Mouse (Mus musculus): ENCODE data around the gene Plekha8. TPM values are rescaled to one million over a fixed set of nuclear protein-coding genes. Genes with fewer than 3 reads are reported as not detected.

Gene Plekha8
- total RNA-seq, 2 experiments from 2014 or later = 15.8 to 17.6 TPM

DNA sequence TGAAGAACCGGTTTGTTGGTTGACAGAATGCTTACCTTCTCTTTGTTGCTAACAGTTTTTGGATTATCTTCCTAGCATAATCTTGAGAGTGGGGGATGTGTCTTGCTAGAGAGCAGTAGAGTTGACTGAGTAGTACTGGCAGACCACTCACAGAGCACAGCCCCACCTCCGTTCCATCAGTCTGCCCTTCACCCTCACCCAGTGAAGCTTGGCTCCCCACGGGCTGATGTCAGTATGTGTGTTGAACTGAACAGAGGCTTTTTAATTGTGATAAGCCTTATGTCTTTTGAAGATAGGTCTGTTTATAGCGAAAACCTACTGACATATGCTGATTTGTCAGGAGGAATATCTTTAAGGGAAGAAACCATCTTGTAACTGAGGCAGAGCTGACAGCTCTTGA lies 48.3 kb downstream of the Plekha8 start:
- DNase-seq = no peak

DNA sequence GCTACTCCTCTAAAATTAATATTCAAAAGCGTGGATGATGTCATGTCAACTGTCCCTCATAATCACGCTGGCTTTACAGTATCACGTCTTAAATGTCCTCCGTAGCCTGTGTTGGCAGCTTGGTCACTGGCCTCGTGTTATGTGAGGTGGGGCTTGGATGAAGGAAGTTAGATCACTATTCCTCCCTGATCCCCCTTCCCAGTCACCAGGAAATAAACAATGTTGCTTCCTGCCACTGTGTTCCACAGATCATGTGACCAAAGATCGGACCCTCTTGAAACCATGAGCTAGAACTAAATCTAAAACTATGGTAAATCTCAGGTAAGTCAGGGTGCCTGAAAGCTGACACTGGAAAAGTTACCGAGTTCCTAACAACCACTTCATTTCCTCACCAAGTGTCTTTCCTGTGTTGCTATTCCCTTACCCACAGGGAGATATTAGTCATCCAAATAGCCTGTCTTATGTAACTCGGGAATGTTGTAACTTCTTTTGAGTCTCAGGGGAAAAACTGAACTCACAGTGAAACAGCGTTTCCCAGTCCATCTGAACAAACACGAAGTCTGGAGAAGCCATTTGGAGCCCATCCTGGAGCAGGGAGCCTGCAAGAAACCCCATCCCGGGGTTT lies 60.7 kb downstream of the Plekha8 start:
- peak; percentile 25 for DNase-seq

DNA sequence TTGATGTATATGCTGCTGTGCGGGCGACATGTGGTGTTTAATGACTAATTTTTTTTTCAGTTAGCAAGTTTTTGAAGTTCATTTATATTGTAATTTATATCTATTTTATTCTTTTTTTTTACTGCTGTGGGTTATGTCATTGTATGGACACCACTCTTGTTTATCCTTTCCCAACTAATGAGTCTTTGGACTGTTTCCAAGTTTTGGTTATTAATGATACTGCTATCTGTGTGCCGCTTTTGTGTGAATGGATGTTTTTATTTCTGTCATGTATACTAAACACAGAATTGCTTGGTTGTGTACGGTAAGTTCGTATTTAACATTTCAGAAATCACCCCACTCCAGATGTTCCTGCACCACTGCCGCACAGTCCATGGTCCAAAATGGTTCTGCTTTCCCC lies 63.0 kb downstream of the Plekha8 start:
- no peak for DNase-seq

DNA sequence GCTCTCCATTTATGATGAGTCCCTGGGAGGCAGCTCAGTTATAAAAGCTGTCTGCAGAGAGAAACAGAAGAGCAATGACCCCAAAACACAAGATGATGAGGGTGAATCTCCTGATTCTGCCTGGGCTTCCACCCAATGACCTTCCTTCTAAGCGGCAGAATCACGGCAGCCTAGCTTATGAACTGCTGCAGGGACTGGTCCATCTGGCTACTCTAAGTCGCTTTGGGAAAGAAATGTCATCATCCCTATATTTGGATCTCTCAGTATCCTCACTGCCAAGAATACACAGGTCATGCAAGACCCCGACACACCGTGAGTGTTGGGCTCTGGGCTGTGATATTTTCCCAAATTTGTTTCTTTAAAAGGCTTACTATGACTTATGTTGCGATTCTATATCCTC lies 75.0 kb downstream of the Plekha8 start:
- DNase-seq = no peak

DNA sequence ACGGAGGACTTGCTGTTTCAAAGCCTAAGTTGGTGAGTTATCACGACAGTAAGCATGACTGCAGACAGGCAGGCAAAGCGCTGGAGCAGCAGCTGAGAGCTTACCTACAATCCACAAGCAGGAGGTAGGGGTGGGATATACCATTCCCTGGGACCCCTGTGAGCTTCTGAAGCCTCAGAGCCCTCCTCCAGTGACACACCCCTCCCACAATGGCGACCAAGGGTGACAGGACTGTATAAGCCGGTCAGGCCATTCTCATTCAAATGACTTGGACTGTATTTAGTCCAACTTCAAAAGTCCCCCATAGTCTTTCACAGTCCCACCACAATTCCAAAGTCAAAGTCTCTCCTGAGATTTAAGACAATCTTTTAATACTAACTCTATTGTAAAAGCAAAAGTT lies 78.0 kb downstream of the Plekha8 start:
- DNase-seq = no peak

DNA sequence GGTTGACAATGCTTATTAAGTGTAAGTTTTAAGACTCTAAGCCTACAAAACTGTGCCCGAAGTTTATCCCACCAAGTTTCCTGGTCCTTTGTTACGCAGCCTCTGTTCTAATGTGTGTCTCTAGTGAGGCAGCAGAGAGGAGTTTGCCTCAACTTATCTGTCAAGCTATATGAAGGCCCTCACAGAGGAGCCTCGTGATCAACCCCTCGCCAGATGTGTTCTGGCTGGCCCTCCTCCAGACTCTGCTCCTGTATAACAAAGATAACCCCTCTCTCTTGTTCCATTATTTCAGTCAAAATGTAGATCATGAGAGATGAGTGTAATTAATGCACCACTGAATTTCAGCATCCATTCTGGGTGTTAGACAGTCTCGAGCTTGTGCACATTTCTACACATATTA lies 84.8 kb downstream of the Plekha8 start:
- no peak for DNase-seq

DNA sequence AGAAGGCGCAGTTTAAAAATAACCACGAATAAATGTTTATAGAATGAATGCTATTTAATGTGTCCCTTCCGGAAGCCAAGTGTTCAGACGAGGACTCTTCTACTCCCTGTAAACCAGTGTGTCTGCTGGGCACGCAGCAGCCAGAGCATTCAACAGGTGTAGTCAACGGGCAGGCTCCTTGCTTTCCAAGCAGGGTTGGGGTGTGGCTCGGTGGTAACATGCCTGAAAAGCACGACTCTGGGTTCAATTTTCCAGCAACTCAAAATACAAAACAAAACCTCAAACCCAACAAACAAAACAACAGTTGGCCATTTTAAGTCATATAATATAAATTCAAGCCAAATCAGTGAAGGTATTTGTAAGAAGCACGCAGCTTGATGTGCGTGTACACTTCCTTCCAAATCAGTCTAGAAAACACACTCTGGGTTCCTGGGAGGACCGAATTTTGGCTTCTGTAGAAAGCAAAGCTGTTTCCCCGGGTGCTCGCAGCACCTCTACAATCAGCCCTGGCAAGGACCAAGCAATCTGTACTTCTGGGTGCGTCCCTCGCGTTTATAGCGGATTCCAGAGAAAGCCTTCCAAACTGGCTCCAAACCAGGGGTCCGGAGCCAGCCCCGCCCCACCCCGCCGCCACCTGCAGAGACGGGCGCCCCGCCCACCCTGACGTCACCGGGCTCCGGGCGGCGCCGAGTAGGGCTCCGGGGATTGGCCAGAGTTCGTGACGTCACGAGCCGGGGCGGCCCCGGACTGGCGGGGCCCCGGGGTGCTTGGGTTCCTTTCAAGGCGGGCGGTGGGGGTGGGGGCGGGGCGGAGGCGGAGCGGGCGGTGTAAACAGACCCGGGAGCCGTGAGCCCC lies 86.2 kb downstream of the Plekha8 start, which contains the start of gene Mturn:
Gene Mturn, plus strand, starts transcription at position 734 of the 855 bp plus-strand sequence.
- peak; percentile 100 for DNase-seq

DNA sequence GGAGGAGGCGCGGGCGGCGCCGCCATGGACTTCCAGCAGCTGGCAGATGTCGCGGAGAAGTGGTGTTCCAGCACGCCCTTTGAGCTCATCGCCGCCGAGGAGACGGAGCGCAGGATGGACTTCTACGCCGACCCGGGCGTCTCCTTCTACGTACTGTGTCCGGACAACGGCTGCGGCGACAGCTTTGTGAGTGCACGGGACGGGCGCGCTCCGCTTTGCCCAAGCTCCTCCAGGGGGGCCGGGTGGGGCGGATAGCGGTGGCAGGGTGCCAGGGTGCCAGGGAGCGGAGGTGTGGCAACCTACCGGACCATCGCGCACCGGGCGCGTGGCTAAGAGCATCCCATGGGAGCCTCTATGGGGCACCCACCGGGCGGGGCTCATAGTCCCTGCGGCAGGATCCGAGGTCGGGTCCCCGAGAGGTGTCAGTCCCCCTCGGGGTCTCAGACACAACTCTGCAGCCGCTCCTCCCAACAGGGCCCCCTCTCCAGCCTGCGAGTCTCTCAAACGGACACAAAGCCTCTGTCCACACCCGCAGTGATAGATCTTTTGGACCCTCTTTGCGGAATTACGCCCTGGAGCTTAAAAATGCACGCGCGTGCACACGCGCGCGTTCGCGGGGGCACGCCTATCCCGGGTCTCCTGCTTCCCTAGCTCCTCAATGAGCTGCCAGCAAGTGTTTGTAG lies 87.0 kb downstream of the Plekha8 start:
- DNase-seq = no peak

DNA sequence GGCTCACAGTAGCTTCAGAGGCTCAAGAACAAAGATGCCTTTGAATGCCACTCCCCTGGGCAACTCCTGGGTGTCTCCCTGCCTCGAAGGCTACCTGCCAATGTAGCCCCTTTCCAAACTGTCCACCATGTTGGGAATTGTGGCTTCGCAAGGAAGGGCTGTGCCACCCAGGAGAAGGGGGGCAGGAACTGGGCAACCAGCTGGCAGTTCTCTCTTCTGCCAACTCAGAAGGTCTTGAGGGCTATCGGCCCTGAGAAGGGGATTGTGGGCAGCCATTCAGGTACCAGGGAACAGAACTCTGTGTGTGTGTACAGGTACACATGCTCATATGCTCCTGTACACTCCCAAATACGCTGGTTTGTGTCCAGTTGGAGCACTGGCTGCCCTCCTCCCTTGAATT lies 89.2 kb downstream of the Plekha8 start:
- no peak for DNase-seq

DNA sequence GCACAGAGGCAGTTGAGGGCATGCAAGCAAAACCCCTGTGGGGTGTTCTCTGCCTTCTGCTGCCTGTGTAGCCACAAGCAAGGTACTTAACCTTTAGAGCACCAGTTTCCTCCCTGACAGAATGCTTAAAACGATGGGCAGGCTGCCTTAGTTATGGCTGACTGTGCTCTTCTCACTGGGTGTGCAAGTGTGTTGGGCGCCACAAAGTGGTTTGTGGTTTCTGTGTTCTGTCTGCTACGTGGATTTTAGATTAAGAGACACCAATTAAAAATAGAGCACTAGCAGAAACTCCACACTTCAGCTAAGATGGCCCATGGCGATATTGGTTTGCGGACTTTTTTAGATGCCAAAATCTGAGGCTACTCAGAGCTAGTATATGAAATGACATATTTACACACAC lies 90.2 kb downstream of the Plekha8 start:
- DNase-seq = no peak

DNA sequence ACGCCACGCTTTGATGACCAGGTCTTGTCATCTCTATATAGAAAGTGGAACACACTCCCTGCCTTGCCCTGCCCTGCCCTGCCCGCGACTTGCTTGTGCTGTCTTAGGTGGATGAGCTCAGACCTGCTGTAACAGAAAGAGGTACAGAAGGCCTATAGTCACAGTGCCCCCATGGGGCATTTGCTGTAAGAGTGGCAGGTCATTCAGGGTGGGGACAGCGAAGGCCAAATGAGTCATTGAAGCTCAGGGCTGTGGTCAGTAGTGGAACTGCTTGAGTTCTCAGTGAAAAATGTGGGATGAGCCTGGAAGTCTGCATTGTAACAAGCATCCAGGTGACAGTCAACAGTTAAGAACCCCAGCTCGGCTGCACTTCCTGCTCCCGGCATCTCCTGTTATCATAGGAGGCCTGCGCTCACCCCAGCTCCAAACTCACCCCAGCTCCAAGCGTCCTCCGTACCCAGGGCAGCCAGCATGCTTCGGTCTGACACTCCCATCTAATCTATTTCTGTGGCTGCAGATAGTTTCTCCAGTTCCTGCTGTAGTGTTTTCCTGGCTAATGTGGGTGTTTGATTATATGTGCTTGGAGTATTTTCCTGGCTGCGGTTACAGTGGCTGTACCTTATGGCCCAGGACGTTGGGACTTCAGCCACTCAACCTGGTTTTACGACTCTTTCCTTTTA lies 90.9 kb downstream of the Plekha8 start:
- peak; percentile 34 for DNase-seq

DNA sequence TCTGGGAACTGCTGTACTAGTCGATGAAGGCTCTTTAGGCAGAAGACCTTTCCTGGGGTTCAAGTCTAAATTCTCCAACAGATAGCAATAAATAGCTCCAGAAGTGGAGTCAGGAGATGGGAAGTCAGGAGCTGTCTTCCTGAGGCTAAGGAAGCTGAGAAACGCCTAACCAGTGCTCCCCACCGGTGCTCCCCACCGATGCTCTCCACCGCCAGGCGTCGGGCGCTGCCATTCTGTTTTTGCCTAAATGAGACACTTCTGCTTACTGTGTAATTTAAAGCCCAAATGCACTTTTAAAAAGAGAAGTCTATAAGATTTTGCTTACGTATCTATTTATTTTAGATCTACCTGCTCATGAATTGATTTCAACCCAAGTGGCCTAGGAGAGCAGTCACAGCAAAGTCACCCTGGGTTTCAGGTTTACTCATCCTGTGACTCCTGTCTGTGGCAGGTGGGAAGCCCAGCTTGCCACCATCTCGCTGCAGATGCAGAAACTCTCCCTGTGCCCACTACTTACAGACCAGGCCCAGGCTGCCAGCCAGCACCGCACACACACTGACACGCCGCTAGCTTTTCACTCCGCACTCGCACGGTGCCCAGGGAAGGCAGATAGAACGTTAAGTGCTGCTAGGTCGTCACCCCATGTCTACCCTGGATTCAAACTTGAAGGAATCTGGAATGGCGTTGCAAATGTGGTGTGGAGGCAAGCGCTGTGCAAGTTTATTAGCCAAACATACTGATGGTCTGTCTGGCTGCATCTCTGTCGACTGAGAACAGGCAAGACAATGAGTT lies 92.2 kb downstream of the Plekha8 start:
- DNase-seq = no peak

DNA sequence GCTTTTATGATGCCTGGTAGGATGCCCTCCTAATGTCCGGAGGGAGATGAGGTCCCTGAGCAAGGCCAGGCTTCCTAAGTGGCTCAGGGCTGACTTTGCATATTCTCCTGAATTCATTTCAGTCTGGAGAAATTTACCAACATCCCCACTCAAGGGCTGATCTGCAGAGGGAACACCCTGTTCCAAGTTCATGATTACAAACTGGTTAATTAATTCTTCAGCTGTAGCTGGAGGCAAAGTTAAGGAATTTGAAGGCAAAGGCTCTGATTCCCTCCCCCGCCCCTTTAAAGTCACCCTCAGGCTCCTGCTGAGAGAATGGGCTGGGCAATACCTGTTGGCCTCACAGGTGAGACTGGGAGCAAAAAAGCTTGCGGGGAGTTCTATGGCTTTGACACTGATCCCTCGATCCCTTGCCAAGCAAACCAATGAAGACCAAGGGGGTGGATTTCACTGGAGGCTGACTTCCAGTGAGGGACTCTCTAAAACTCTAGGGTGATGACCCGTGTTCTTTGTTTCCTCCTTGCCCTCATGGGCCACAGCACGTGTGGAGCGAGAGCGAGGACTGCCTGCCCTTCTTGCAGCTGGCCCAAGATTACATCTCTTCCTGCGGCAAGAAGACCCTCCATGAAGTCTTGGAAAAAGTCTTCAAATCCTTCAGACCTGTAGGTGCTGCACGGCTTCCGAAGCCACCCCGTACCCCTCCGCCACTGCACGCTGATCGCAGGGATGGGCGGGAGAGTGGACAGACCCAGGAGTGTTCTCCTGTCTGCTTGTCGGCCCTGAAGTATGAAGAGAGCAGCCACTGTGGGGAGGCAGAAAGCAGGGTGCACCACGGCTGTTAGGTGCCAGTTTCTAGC lies 93.8 kb downstream of the Plekha8 start:
- DNase-seq = no peak

DNA sequence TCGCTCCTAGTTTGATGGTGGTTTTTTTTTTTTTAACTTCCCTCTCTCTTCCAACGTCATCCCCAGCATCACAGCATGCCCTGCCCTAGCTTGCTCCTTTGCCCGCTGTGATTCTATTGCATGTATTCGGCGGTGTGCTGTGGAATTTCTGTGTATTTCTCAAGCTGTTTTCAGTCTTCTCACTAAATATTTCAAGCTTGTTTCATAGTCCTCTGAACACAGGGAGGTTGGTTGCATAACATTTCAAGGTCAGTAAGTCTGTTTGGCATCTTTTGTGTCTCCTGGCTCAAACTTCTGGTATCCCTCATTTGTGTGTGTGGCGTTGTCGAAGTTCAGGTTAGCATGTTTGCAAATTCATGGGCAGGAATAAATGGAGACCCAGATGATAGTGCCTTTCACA lies 94.8 kb downstream of the Plekha8 start:
- DNase-seq = no peak

DNA sequence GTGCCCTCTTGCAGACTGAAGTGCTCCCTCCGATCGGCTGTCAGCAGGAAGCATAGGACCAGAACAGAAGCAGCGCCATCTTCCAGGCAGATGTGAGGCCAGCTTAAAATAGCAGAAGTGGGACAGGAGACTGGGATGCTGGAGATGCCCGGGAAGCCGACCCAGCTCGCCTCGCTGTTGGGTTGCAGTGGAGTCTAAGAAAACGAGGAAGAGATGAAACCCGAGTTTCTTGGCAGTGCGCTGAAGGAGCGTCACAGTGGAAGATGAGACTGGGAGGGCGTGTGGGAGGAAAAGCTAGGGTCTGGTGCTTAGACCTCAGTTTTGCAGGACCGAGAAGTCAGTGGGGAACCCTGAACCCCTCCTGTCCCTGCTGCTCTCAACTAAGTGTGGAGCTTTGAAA lies 95.9 kb downstream of the Plekha8 start:
- no peak for DNase-seq

DNA sequence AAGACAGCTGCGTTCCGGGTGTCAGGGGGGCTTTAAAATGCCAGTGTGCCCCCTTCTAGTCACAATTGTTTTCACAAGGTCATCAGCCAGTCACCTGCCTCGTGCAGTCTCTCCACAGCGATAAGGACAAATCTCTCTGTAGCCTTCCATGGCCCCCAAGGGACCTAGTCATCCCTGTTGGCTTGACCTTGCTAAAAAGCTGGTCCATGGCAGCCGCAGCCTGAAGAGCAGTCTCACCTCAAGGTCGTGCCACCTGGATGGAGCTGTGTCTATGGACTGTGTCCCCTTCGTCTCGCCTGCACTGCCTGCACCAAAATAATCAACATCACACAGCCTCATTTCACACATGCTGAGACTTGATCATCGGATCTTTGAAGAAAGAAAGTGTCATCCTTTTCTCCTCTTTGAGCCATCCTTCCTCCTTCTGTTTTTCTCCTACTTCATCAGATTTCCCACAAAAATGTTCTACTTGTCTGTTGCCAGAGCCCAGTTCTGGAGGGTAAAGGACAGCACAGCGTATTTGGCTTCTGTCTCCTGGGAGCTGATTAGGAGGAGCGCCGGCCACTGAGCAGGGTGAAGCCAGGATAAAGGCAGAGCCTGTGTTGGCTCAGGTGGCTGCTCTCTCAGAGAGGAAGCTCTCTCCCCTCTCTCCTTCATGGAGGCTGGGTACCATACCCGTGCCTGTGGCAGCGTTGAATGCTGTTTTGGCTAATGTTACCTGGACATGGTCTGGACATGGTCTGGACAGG lies 96.6 kb downstream of the Plekha8 start:
- no peak for DNase-seq

DNA sequence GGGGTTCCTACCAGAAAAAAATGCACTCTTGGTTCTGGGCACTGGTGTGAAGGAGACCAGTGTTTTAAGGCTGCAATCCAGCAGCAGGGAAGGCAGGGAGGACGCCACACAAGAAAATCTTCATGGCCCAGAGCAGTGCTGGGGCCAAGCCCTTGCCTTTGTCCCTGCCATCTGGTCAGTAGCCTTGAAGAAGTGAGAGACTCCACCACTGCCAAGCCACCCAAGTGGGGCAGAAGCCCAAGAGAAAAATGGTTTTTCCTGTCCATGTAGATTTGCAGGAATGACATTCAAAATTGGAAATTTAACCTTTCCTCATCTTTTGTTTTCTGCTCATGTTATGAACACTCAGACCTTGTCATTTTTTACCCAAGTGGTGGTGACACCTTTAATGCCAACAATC lies 97.3 kb downstream of the Plekha8 start:
- no peak for DNase-seq

DNA sequence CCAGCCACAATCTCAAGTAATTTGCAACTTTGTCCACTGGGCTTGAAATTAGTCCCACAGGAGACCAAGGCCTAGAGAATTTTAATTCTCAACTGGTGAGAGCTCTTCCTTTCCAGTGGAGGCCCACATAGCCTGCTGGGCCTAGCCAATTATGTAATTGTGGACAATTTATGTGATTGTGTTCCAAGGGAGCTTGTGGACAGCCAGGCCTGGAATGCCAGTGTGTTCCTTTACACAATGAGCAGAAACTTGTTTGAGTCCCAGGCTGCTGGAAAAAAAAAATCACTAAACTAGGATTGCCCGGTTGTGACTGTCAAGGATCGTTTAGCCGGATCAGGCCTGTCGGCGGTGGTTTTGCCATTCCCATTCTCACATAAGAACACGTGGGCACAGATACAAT lies 98.4 kb downstream of the Plekha8 start:
- DNase-seq = no peak
